Mouse (Mus musculus): ENCODE data around the gene Plcl1.

DNA sequence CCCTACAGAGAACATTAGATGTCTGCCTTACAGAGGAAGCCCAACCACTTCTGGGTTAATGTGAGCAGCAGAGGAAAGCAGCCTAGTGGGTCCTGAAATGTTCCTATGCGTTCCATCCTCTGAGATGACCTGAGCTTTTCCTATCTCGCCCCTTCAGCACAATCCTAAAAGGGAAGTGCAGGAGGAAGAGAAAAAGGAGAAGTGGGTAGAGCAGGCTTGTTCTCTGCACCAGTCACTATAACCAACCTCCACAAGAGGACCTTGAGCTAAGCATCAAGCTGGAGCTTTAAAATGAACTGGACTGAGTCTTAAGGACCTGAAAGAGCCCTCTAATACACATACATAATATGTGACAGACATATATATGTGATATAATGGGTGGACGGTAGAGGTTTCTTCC is 13.2 kb downstream of the Plcl1 start:
- TF ChIP-seq CTCF (IDR thresholded peaks at IDR 0.05; ENCODE audit: extremely low read depth, insufficient read length, insufficient replicate concordance, low read depth, low read length), result no peak
- TF ChIP-seq POLR2A (IDR thresholded peaks at IDR 0.05; ENCODE audit: low read depth, low read length), result no peak

Data from small intestine, adult 2 months (tissue).